Mouse (Mus musculus): Measurements from ENCODE around the gene Zfp652. TPM values are rescaled to one million over a fixed set of nuclear protein-coding genes. Genes with fewer than 3 reads are reported as not detected.

Gene Zfp652
- polyA plus RNA-seq, 1 experiment from 2014 or later = 28.4 TPM

- ATAC-seq (replicated peaks) = no peak
- Histone ChIP-seq H3K27me3 (replicated peaks) (peaks cover 32% of the 10 kb centered on the region), H3K4me2 (no peak overlapping the region), H3K4me1 (peaks cover 9% of the 10 kb centered on the region), H3K4me3 (no peak overlapping the region), H3K36me3 (replicated peaks) (no peaks in the 10 kb centered on the region), H3K9ac (no peak overlapping the region), H3K9me3 (no peaks in the 10 kb centered on the region), H3K27ac (no peak overlapping the region)
- 81% methylated on average over 4 of the region's 4 CpGs for WGBS
Observed at GRCm38 (mm10) chr11:95838598-95838997, 126.1 kb downstream of the Zfp652 start.

- Histone ChIP-seq H3K36me3 (replicated peaks) (no peaks in the 10 kb centered on the region), H3K27ac (no peak overlapping the region), H3K4me1 (peaks cover 2% of the 10 kb centered on the region; the same call in 1 of the 2 replicates), H3K9me3 (no peaks in the 10 kb centered on the region), H3K4me3 (no peak overlapping the region), H3K9ac (no peak overlapping the region), H3K4me2 (no peak overlapping the region), H3K27me3 (replicated peaks) (peaks cover 26% of the 10 kb centered on the region)
- ATAC-seq (replicated peaks) = no peak
- WGBS = 76% methylated on average over 8 of the region's 8 CpGs
Observed at GRCm38 (mm10) chr11:95838999-95839868, 126.8 kb downstream of the Zfp652 start.

- no peak for ATAC-seq (replicated peaks)
- H3K4me2 ChIP-seq = no peak overlapping the region
- 78% methylated on average over 5 of the region's 5 CpGs for WGBS
- peaks cover 9% of the 10 kb centered on the region; the same call in 1 of the 2 replicates for H3K27me3 ChIP-seq (replicated peaks)
- no peaks in the 10 kb centered on the region for H3K36me3 ChIP-seq (replicated peaks)
- H3K9ac ChIP-seq = no peak overlapping the region
- H3K27ac ChIP-seq = no peak overlapping the region
- H3K4me1 ChIP-seq = no peaks in the 10 kb centered on the region
- H3K9me3 ChIP-seq = no peaks in the 10 kb centered on the region
- H3K4me3 ChIP-seq = no peak overlapping the region
Observed at GRCm38 (mm10) chr11:95840694-95841497, 128.4 kb downstream of the Zfp652 start.

- H3K9ac ChIP-seq = no peak overlapping the region
- no peak overlapping the region for H3K4me3 ChIP-seq
- H3K4me2 ChIP-seq = no peak overlapping the region
- H3K27ac ChIP-seq = no peak overlapping the region
- no peaks in the 10 kb centered on the region for H3K4me1 ChIP-seq
- WGBS = 64% methylated on average over 10 of the region's 10 CpGs
- peaks cover 4% of the 10 kb centered on the region; the same call in 1 of the 2 replicates for H3K27me3 ChIP-seq (replicated peaks)
- no peaks in the 10 kb centered on the region for H3K9me3 ChIP-seq
- H3K36me3 ChIP-seq (replicated peaks) = no peaks in the 10 kb centered on the region
- no peak for ATAC-seq (replicated peaks)
Observed at GRCm38 (mm10) chr11:95841498-95841830, 129.0 kb downstream of the Zfp652 start.

- Histone ChIP-seq H3K9ac (no peak within 1 kb of the TSS), H3K4me2 (no peak within 1 kb of the TSS), H3K9me3 (no peaks in the 10 kb centered on the region), H3K27ac (no peak within 1 kb of the TSS), H3K4me1 (no peaks in the 10 kb centered on the region), H3K4me3 (no peak within 1 kb of the TSS), H3K27me3 (replicated peaks) (peaks cover 3% of the 10 kb centered on the region; the same call in 1 of the 2 replicates), H3K36me3 (replicated peaks) (no peaks in the 10 kb centered on the region)
- 9% methylated on average over 11 of the region's 11 CpGs for WGBS
- ATAC-seq (replicated peaks) = no peak
Observed at GRCm38 (mm10) chr11:95842074-95842681, 129.7 kb downstream of the Zfp652 start, which contains the start of gene Abi3. Gene Abi3 (minus strand): TSS chr11:95842476.

- no peak for ATAC-seq (replicated peaks)
- Histone ChIP-seq H3K27ac (no peak overlapping the region), H3K4me2 (no peak overlapping the region), H3K9me3 (no peaks in the 10 kb centered on the region), H3K36me3 (replicated peaks) (no peaks in the 10 kb centered on the region), H3K4me1 (no peaks in the 10 kb centered on the region), H3K9ac (no peak overlapping the region), H3K27me3 (replicated peaks) (0 out of 2 replicates have a peak, but pooled peaks cover 3% of the 10 kb centered on the region), H3K4me3 (no peak overlapping the region)
- WGBS = 84% methylated on average over 5 of the region's 5 CpGs
Observed at GRCm38 (mm10) chr11:95842953-95843352, 130.5 kb downstream of the Zfp652 start.

- Histone ChIP-seq H3K4me2 (no peak overlapping the region), H3K9me3 (no peaks in the 10 kb centered on the region), H3K9ac (no peak overlapping the region), H3K36me3 (replicated peaks) (no peaks in the 10 kb centered on the region), H3K27ac (no peak overlapping the region), H3K4me1 (no peaks in the 10 kb centered on the region), H3K4me3 (no peak overlapping the region), H3K27me3 (replicated peaks) (0 out of 2 replicates have a peak, but pooled peaks cover 3% of the 10 kb centered on the region)
- ATAC-seq (replicated peaks) = no peak
- WGBS = 66% methylated on average over 6 of the region's 6 CpGs
Observed at GRCm38 (mm10) chr11:95843421-95843950, 131.0 kb downstream of the Zfp652 start.

GRCm38 (mm10) chr11:95844935-95845334 is 132.5 kb downstream of the Zfp652 start:
- 76% methylated on average over 4 of the region's 4 CpGs for WGBS
- 0 out of 2 replicates have a peak, but pooled peaks cover 3% of the 10 kb centered on the region for H3K27me3 ChIP-seq (replicated peaks)
- no peak overlapping the region for H3K4me2 ChIP-seq
- no peaks in the 10 kb centered on the region for H3K9me3 ChIP-seq
- no peaks in the 10 kb centered on the region for H3K4me1 ChIP-seq
- no peaks in the 10 kb centered on the region for H3K36me3 ChIP-seq (replicated peaks)
- ATAC-seq (replicated peaks) = no peak
- H3K27ac ChIP-seq = no peak overlapping the region
- H3K4me3 ChIP-seq = no peak overlapping the region
- no peak overlapping the region for H3K9ac ChIP-seq

- H3K27me3 ChIP-seq (replicated peaks) = peaks cover 4% of the 10 kb centered on the region
- H3K4me2 ChIP-seq = no peak overlapping the region
- no peak overlapping the region for H3K9ac ChIP-seq
- no peaks in the 10 kb centered on the region for H3K9me3 ChIP-seq
- H3K27ac ChIP-seq = no peak overlapping the region
- 79% methylated on average over 2 of the region's 2 CpGs for WGBS
- ATAC-seq (replicated peaks) = no peak
- no peaks in the 10 kb centered on the region for H3K36me3 ChIP-seq (replicated peaks)
- H3K4me3 ChIP-seq = no peak overlapping the region
- no peaks in the 10 kb centered on the region for H3K4me1 ChIP-seq
Observed at GRCm38 (mm10) chr11:95850898-95851297, 138.4 kb downstream of the Zfp652 start.

GRCm38 (mm10) chr11:95853684-95854083 is 141.2 kb downstream of the Zfp652 start:
- Histone ChIP-seq H3K36me3 (replicated peaks) (no peaks in the 10 kb centered on the region), H3K9ac (no peak overlapping the region), H3K4me3 (no peak overlapping the region), H3K4me1 (peaks cover 10% of the 10 kb centered on the region), H3K9me3 (no peaks in the 10 kb centered on the region), H3K27ac (no peak overlapping the region), H3K4me2 (no peak overlapping the region), H3K27me3 (replicated peaks) (peaks cover 4% of the 10 kb centered on the region)
- 57% methylated on average over 5 of the region's 5 CpGs for WGBS
- no peak for ATAC-seq (replicated peaks)

- peak overlapping the region; percentile 87; the same call in 1 of the 2 replicates for H3K27ac ChIP-seq
Observed at GRCm38 (mm10) chr11:95857306-95857705, 144.8 kb downstream of the Zfp652 start.

More at GRCm38 (mm10) chr11:95857306-95857705, 144.8 kb downstream of the Zfp652 start:
- H3K4me2 ChIP-seq = peak overlapping the region; percentile 78
- H3K9me3 ChIP-seq = no peaks in the 10 kb centered on the region
- peaks cover 2% of the 10 kb centered on the region for H3K27me3 ChIP-seq (replicated peaks)
- no peak for ATAC-seq (replicated peaks)
- H3K4me3 ChIP-seq = peak overlapping the region; percentile 82
- 84% methylated on average over 4 of the region's 4 CpGs for WGBS
- H3K36me3 ChIP-seq (replicated peaks) = no peaks in the 10 kb centered on the region
- H3K4me1 ChIP-seq = peaks cover 18% of the 10 kb centered on the region
- H3K9ac ChIP-seq = peak overlapping the region; percentile 20; the same call in 1 of the 2 replicates
